Mouse (Mus musculus) brain, embryonic 14.5 days (tissue): ENCODE results near the gene Cyth2. TPM values are rescaled to one million over a fixed set of nuclear protein-coding genes. Genes with fewer than 3 reads are reported as not detected.

Experiments
- DNase-seq: peaks from one replicate; pipeline ENCODE4 v3.0.0-alpha.2; 2011; ENCODE audit warnings: low read depth
- CTCF ChIP-seq: fragments of 200-500 bp; IDR thresholded peaks from 2 replicates; pipeline ENCODE4 v1.5.1; 2012; ENCODE audit warnings: inconsistent platforms, mild to moderate bottlenecking, moderate library complexity, borderline replicate concordance; ENCODE audit not compliant: insufficient read depth, insufficient read length; ENCODE audit errors: extremely low read depth
- POLR2A ChIP-seq: fragments of 200-500 bp; IDR thresholded peaks from 2 replicates; pipeline ENCODE4 v1.6.1; 2012; ENCODE audit warnings: mild to moderate bottlenecking, inconsistent platforms, borderline replicate concordance; ENCODE audit not compliant: poor library complexity, insufficient read depth, insufficient read length, severe bottlenecking; ENCODE audit errors: extremely low read depth
- polyA plus RNA-seq: library from polyadenylated mRNA; depleted of rRNA; stranded (reverse); fragments of >200 nt; gene quantifications from 2 replicates; pipeline ENCODE4 v1.2.3, GENCODE M21; 2012

The Cyth2 gene
- polyA plus RNA-seq, 1 experiment = 246 TPM

DNA sequence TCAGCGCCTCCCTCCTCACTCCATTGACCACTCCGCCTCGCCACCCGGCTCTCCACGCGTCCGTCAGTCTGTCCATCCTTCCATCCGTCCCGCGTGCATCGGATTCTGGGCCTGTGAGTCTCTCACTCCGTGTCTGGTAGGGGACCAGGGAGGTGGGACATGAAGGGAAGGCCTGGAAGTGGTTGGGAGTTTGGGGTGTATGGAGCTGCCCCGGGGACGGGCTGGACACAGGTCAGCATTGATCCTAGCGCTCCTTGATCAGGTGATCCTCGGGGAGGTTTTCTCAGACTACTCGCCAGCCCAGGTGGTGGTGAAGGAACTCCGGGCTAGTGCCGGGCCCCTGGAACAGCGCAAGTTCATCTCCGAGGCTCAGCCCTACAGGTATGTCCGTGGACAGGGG, 26.7 kb downstream of the Cyth2 start:
- TF ChIP-seq POLR2A (no peak), CTCF (no peak)

DNA sequence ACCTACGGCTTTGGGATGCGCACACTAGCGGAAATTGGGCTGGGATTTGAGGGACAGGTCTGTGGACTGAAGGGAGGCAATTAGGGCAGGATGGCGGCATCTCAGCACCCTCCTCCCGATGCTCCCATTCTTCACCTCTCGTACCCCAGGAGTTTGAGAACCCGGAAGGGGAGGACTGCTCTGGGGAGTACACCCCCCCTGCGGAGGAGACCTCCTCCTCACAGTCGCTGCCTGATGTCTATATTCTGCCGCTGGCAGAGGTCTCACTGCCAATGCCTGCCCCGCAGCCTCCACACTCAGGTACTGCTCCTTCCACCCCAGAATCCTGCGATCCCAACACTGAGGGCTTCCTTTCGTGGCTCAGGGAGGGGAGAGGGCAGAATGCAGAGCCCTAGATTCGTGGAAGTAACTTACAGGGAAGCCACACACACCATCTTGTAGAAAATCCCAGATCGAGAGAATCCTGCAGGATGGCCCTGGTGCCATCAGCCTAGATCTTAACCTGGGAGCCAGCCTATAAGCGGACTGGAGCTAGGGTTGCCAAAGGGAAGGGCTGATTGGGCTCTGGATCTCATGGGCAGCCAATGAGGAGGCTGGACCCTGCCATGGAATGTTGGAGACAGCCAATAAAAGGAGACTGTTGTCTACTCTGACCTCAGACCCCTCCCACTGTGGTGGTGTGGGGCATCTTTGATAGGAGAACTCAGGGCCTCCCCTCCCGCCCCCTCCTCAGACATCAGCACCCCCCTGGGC, 27.5 kb downstream of the Cyth2 start:
- peak; percentile 84 for DNase-seq
- TF ChIP-seq POLR2A (no peak), CTCF (no peak)

More for the DNA sequence above, 26.7 kb downstream of the Cyth2 start:
- DNase-seq = no peak

DNA sequence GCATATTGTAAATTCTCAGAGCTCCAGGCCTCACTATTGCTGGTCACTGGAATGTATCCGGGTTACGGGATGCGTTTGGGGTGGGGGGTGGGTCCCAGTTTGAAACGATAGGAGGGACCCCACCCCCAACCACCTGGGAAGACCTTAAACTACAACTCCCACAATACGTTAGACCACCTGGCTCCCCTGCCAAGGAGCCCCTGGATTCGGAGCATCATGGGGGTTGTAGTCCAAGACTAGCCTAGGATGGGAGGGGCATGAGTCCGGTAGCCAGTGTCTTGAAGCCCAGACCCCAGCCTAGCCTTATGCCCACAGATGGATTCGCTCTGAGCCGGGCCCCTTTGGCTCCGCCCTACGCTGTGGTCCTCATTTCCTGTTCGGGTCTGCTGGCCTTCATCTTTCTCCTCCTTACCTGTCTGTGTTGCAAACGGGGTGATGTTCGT, 28.2 kb downstream of the Cyth2 start:
- TF ChIP-seq CTCF = no peak
- TF ChIP-seq POLR2A = no peak
- DNase-seq = peak; percentile 92

DNA sequence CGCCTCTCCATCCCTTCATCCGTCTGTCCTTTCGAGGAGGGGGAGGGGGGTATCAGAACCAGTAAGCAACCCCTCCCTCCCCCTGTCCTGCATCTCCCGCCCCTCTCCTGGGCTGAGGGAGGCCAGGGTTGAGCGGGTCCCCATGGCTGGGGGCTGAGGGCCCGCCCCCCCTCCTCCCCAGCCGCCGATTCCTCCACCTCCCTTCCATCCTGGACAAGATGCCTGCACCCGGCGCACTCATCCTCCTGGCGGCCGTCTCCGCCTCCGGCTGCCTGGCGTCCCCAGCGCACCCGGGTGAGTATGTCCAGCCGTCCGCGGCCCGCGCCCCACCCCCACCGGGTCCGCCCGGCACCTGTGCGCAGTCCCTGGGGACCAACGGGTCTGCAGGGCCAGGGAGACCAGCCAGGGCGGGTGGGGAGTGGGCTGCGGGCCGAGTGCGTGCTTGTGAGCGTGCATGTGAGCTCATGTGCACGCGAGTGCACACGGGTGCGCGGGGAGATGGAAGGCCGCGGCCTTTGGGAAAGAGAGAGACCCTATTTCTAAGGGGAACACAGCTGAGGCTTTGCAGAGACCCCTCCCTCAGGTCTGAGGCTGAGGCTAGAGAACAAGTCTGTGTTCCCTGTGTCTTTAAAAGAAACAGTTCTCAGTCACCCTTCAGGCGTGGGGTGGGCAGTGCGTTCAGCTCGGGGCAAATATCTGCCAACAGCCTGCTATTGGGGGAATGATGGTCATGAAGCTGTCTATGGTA, 28.8 kb downstream of the Cyth2 start:
- TF ChIP-seq CTCF (0 out of 2 replicates have a peak, but pooled peaks have one; percentile 11), POLR2A (no peak)
- DNase-seq = no peak

DNA sequence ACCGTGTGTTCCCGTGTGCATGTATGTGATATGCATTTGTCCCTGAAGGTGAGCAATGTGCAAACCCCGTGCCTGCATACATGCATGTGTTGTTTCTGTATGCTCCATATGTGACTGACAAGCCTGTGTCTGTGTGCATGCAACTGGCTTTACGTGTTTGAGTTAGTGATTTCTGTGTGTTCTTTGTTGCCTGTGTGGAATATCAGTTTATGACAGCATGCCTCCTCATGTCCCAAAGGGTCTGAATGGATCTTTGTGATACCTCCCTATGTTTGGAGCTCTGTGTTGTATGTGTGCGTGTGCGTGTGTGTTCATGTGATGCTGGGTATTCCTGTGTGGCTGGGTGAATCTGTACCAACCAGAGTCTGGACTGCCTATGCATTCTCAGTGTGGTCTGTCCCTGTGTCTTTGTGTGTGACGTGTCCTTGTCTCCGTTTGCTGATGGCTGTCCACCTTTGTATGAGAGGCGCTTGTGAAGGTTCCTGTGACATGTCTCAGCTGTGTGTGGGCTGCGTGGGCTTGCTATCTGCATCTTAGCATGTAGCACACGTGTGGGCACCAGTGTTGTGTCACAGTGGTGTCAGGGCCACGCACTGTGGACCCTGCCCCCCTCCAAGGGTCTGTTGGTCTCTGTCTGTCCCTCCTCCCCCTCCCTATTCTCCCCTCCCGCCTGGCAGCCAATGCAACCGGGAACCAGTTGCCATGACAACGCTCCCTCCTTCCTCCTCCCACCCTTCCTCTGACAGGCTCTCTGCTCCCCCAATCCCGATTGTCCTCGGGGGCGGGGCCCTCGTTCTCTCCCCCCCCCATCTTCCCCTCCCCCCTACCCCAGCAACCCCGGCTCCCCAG, 29.6 kb downstream of the Cyth2 start, which contains the start of gene Sult2b1:
Gene Sult2b1, minus strand, starts transcription at position 146 of the 849 bp plus-strand sequence.
- TF ChIP-seq POLR2A (peak; percentile 62; the same call in 1 of the 2 replicates), CTCF (no peak)

DNA sequence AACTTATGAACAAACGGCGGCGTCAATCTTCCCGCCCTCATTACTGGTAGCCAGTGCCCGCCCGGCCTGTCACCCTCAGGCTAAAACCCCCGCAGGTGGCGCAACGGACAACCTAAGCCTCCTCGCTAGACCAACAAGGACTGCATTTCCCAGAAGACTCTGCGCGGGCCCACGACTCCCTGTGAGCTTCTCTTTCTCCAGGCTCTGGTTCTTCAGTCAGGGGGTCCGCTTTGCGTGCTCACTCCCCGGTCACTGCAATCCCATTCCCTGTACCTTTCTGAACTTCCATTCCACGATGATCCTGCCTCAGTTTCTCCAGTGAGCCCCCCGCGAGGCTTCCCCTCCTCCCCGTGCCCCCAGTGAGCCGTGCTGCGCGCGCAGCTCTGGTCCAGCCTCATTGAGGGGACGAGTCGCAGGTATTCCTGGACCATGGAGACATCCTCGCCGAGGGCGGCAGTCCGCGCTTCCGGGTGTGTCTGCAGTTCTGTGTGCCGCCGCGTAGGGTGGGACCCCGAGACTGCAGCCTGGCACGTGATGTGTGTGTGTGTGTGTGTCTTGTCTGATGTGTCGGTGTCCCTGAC, 30.8 kb downstream of the Cyth2 start, which contains the start of gene Lmtk3:
Gene Lmtk3, plus strand, starts transcription at position 228 of the 581 bp plus-strand sequence.
- peak; percentile 89 for DNase-seq
- TF ChIP-seq POLR2A (0 out of 2 replicates have a peak, but pooled peaks have one; percentile 19), CTCF (peak; percentile 23; the same call in 1 of the 2 replicates)

More for the DNA sequence above, 29.6 kb downstream of the Cyth2 start, which contains the start of gene Sult2b1:
- DNase-seq = peak; percentile 99

DNA sequence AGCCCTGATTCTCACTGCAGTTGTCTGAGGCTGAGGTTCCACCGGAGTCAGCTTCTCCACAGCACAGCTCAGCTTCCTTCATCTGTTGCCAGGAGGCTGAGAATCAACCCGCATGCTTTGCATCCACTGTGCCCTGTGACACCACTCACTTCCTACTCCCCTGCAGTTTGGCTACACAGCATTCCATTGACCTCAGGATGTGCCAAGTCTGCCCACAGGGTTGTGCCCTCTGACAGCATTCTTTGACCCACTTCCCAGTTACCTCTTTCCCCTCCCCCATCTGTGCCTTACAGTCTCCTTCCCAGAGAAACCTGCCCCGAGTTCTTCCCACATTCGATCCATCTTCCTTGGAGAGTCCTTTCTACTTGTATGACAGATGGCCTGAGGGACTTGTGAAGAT, 32.1 kb downstream of the Cyth2 start:
- no peak for TF ChIP-seq CTCF
- no peak for TF ChIP-seq POLR2A
- DNase-seq = no peak

DNA sequence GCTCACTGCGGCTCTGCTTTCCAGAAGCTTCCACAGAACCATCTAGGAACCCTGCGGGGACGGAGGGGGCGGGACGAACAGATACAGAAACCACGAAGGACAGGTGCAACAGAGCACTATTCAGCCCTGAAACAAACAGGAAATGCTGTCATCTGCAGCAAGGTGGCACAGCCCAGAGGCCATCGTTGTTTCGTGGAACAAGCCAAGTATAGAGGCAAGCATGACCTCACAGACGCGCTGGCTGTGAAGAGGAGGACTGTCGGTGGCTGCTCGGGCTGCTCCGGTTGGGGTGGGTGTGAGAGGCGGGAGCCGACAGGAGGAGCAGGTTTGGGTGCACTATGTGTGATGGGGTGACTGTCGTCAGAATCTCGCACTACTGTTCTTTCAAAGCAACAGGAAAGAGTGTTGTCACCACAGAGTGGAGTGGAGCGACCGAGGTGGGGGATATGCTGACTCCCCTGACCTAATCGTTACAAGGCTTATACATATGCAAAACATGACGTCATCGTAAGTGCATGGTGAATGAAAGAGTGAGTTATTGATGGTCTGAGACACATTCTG, 35.2 kb downstream of the Cyth2 start:
- no peak for TF ChIP-seq CTCF
- DNase-seq = no peak

DNA sequence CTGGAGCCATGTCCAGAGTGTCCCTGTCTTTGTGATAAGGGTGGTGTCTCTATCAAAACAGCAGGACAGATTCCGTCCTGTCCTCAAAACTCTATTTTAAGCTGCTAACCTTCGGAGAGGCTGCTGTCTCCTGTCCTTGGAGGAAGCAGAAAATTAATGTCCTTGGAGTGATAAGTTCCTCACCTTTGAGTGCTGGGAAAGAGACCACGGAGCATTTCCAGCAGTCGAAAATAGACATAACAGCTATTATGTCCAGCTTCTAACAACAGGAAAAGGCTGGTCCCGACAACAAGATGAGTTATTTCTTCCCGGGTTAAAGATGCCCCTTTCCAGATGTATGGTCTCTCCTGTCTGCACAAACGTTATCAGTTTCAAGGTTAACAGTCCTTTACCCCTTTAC, 39.1 kb downstream of the Cyth2 start:
- DNase-seq = no peak
- TF ChIP-seq POLR2A = no peak
- TF ChIP-seq CTCF = no peak

DNA sequence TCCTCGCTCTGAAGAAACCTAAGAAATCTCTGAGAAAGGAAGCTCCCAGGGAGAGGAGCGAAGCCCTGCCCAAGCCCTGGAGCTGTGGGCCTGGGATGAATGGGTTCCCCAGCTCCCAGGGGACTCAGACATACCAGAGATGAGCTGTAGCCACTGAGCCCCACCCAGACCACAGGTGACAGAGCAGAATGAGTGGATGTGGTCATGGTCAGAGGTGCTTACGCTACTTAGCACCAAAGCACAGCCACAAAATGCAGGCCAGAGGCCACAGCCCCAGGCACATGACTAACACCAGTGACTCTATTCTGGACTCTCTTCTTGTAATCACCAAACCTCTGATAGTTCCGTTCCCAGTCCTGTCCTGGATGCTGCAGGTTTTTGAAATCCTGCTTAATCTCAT, 43.3 kb downstream of the Cyth2 start:
- TF ChIP-seq CTCF = no peak
- DNase-seq = no peak

DNA sequence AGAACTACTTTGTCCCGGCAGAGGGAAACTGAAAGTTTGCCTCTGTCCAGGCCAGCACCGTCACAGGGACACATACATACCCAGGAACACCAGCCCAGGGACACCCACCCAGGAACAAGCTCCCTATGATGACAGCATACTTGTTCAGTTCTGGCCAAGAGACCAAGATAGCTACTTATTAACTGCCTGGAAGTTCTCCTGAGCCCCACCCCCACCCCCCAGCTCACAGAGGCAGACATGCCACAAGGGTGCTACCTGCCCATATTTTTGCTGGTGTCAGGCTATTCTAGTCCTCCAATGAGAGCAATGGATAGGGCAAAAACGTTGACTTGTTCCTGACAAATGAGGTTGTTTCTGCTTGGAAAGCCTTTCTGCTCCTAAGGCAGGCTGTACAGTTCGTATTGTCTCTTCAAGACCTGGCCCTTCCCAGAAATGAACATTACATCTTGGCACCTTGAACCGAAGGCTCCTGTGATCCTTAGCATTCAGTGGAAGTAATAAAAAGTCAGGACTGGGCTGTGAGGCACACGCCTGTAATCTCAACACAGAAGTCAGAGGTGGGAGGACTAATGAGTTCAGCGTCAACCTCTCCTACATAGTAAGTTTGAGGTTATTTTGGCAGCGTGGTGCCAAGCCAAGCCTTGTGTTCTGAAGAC, 43.8 kb downstream of the Cyth2 start:
- DNase-seq = no peak
- TF ChIP-seq POLR2A (no peak), CTCF (no peak)
